Mouse (Mus musculus) monocyte, adult 2 months (primary cell): ENCODE data around the gene Otof.

Experiments used
- DNase-seq, 2 experiments: peaks; one replicate each; pipeline ENCODE4 v3.0.0; 2022; ENCODE audit warnings: low spot score in 2 of 2, low read depth in 1 of 2

Gene Otof

GRCm38 (mm10) chr5:30461821-30462220 is at the start of gene Otof:
Gene Otof (minus strand): TSS chr5:30461932.
- no peak for DNase-seq

DNA sequence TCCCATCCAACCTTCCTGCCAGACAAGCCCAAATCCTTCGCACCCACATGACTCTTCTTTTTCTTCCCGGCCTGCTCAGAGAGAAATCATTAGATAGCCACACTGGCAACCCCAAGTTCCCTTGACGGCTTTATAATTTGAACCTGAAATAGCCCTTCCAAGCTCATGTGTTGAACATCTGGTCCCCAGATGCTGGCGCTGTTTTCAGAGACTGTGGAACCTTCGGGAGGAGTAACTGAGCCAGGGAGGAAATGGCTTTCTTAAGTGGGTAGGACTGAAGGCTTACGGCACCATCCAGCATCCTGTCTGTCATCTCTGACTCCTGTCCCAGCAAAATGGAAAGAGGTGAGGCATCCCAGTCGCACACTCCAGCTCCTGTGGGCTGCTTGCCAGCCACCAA is 35.6 kb upstream of the Otof start:
- no peak for DNase-seq

DNA sequence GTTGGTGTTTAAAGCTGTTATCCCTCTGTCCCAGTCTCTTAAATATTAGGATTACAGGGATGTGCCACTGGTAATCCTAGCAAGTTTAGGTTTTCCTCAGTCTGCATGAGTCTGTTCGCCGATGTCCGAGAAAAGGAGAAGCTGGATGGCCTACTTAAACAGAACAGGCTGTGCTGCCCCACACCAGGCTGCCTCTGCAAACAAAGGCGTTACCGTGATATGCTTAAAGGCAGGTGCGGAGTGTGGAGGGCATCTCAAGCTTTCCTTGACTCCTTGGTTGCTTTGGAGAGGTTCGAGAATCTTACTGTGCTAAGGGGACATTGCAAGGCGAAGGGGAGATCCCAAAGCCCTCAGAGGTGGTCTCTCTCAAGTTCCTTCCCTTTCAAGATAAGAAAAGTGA is 35.1 kb upstream of the Otof start:
- no peak for DNase-seq

GRCm38 (mm10) chr5:30495288-30495687 is 33.6 kb upstream of the Otof start:
- DNase-seq: no peak

- DNase-seq: no peak
Observed at GRCm38 (mm10) chr5:30494606-30495005, 32.9 kb upstream of the Otof start.

- DNase-seq: no peak
Observed at GRCm38 (mm10) chr5:30493723-30494122, 32.0 kb upstream of the Otof start.

DNA sequence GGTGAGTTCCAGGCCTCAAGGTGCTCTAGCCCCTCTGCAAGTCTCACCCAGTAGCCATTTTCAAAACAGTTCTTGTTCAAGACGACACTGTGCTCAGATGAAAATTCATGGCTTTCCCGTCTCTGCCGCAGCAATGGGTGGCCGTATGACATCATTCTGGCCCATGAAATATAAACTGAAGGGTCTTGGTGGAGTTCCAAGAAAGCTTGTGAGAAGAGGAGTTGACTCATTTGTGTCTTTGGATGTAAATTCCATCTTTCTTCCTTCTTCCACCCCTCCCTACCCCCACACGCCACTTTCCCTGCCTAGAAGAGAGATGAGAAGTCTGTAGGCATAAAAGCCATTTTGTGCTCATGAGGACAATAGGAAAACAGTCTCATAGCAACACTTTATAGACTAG is 29.1 kb upstream of the Otof start:
- no peak for DNase-seq

- DNase-seq: no peak
Observed at GRCm38 (mm10) chr5:30490215-30490614, 28.5 kb upstream of the Otof start.

DNA sequence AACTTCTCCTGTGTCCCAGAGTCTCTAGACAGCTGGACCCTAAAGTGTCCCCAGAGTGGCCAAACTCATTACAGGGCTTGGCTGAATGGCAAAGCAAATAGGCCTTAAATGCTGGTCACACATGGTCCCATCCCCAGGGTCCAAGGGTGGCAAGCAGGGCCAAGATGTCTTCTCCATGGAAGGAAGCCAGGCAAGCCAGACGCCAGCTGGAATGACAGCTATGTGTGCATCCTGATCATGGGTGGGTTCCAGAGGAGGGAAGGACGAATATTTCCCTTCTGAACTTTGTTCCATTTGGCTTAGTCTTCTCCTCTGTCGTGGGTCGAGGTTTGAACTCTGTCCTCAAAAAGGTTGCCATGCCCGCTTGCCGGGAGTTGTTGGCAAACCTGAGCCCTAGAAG is 23.4 kb upstream of the Otof start:
- no peak for DNase-seq

- no peak for DNase-seq
Observed at GRCm38 (mm10) chr5:30484591-30484990, 22.9 kb upstream of the Otof start.

GRCm38 (mm10) chr5:30483533-30483932 is 21.8 kb upstream of the Otof start:
- no peak for DNase-seq

DNA sequence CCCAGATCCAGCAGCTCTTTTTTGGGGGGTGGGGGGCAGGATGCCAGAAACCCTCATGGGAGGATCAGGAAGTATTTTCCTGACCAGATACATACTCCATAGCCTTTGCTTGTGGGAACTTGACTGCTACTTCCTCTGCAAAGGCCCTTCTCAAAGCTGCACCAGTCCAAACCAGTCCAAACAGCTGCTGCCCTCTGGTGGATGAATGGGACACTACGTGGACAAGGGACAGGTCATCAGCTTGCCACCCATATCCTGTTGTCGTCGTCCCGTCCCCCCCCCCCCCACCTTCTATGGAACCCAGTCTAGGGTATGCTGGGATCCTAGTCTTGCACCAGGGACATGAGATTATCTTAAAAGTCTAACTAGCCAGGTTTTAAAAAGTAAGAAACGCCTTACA is 20.6 kb upstream of the Otof start:
- no peak for DNase-seq

DNA sequence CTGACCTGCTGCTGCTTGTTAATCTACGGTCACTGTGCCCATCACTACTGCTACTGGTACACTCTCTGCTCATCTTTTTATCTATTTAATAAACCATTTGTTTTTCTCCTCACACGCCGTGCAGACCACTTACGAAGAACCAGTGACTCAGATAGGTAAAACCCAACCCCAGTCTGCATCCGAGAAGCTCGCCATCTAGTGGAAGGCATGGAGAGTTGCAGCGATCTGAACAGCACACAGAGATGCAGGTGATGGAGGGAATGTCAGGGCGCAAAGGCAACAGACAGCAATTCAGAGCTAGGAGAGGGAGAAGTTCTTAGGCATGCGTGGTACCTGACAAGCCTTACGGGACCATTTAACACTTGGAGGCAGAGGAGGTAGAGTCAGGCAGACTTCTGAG is 14.8 kb upstream of the Otof start:
- no peak for DNase-seq

- DNase-seq: no peak
Observed at GRCm38 (mm10) chr5:30472148-30472547, 10.4 kb upstream of the Otof start.

- DNase-seq: no peak
Observed at GRCm38 (mm10) chr5:30470454-30470853, 8.7 kb upstream of the Otof start.

GRCm38 (mm10) chr5:30466315-30466714 is 4.6 kb upstream of the Otof start:
- DNase-seq: no peak

DNA sequence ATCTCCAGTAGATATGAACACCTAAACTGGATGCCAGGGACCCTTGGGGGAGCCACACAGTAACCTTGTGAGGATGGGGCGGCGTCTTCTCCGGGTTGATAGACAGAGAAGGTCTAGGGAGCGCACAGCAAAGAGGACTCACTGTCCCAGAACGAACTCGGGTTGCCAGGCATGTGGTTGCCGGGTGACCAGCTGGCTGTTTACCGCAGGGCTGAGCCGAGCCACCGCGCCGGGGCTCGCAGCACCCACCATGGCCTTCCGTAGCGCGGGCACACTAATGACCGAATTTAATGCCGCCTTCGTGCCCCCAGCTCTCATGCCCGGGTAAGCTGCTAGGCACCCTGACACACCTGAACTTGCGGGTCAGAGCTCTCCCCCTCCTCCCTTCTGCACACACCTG is 4.1 kb upstream of the Otof start, which contains the start of gene 1700001C02Rik:
Gene 1700001C02Rik (plus strand): TSS at position 187 of the 400 bp plus-strand sequence.
- no peak for DNase-seq

GRCm38 (mm10) chr5:30460155-30460554 is 1.6 kb downstream of the Otof start:
- no peak for DNase-seq

GRCm38 (mm10) chr5:30456056-30456455 is 5.7 kb downstream of the Otof start:
- DNase-seq: no peak

DNA sequence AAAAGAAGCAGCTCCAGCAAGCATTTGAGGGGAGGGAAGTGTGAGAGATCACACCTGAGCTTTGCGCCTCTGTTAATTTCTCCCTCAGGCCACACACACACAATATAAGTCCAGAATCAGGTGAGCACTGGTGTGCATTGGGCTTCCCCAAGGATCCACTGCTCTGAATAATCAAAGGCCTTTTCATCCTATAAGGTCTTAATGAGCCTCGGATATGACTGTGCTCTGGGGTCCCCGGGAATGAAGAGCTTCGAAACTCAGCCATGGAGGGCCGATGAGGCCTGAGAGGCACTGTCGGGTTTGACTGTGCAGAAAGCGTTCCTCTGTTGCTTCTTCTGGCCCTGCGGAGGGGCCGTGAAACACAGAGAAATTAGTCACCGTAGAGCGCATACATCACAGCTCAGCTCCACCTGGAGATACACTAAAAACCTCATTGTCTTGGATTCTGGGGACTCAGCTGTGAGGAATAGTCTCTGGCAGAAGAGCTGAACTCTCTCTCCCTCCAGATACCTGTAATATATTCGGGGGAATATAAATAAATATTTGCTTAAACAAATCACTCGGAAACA is 17.3 kb downstream of the Otof start:
- DNase-seq: no peak

GRCm38 (mm10) chr5:30442196-30442595 is 19.5 kb downstream of the Otof start:
- no peak for DNase-seq

GRCm38 (mm10) chr5:30440308-30440906 is 21.3 kb downstream of the Otof start:
- DNase-seq: no peak

DNA sequence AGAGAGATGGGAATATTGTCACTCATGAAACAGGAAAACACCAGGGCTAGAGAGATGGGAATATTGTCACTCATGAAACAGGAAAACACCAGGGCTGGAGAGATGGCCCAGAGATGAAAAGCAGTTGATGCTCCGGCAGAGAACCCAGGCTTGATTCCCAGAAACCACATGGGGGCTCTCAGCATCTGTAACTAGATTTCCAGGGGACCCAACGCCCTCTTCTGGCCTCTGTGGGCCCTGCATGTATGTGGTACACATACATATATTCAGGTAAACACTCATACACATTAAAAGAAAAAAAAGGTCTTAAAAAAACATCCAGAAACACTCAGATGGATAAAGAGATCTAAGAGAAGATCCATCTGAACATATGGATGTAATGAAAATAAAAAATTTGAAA is 22.8 kb downstream of the Otof start:
- DNase-seq: no peak
